19 mouse cellular contexts compared by ENCODE assay signal in genomic region chr2:63852287-63852686, GRCm38 (mm10).
DNase-seq lines count a peak whose midpoint lies in the region; ATAC-seq and TF ChIP-seq lines count a peak whose summit lies in the region.
"Had no signal": no experiment of that assay in that cellular context is flagged by ENCODE, and none has a peak within 500 bp of the region (broad histone marks: within the 10 kb centered on the region; RNA-seq: fewer than 3 reads in every experiment).

No protein-coding gene starts in this region.

- DNase-seq in hindbrain, embryonic 11.5 days (ENCODE audit: low spot score), result no peak
- no peak for DNase-seq in hindbrain, embryonic 10.5 days (ENCODE audit: low spot score)
- DNase-seq in Muller cell, postnatal 12 days (ENCODE audit: inconsistent ontology term), result peak; percentile 22
- no peak for DNase-seq in urinary bladder, adult 18-20 months (ENCODE audit: low spot score in 2 of 2)
- no peak for DNase-seq in gastrocnemius, adult 2 months
- DNase-seq in left cerebral cortex, postnatal 10 days (ENCODE audit: extremely low spot score in 1 of 2, low spot score in 2 of 2), result no peak
- DNase-seq: cerebellum, adult 11-12 months; embryo, embryonic 11 days; kidney, adult 8-10 months; liver, postnatal 0 days; right cerebral cortex, postnatal 14 days; thymus, adult 2 months had no signal

- intact Hi-C loops in gastrocnemius, adult 2 months (cut with DNase I), result no loop called here
- intact Hi-C loops in left cerebral cortex, postnatal 10 days (cut with DNase I), result no loop called here

- H3K27me3 ChIP-seq in hindbrain, embryonic 11.5 days (ENCODE audit: control insufficient read depth, insufficient read depth, low read length), result no peaks in the 10 kb centered on the region
- no peaks in the 10 kb centered on the region for H3K27me3 ChIP-seq in hindbrain, embryonic 10.5 days (ENCODE audit: insufficient read depth, poor library complexity, severe bottlenecking)
- H3K27me3 ChIP-seq in forebrain, embryonic 16.5 days (replicated peaks; ENCODE audit: control insufficient read depth, insufficient read depth, low read length), result no peaks in the 10 kb centered on the region
- H3K27me3 ChIP-seq in midbrain, embryonic 15.5 days (replicated peaks), result no peaks in the 10 kb centered on the region
- H3K27me3 ChIP-seq: midbrain, embryonic 12.5 days had no signal

- H3K9me3 ChIP-seq in hindbrain, embryonic 11.5 days (ENCODE audit: control insufficient read depth, low read length), result no peaks in the 10 kb centered on the region
- H3K9me3 ChIP-seq in hindbrain, embryonic 10.5 days, result no peaks in the 10 kb centered on the region
- H3K9me3 ChIP-seq in forebrain, embryonic 16.5 days (ENCODE audit: control insufficient read depth, low read length), result no peaks in the 10 kb centered on the region
- no peaks in the 10 kb centered on the region for H3K9me3 ChIP-seq in midbrain, embryonic 15.5 days
- H3K9me3 ChIP-seq: heart, embryonic 10.5 days; midbrain, embryonic 12.5 days had no signal

- 68% methylated on average over 6 of the region's 6 CpGs for WGBS in hindbrain, embryonic 11.5 days
- WGBS in hindbrain, embryonic 10.5 days, result 83% methylated on average over 6 of the region's 6 CpGs
- 9% methylated on average over 6 of the region's 6 CpGs for WGBS in forebrain, embryonic 16.5 days
- 39% methylated on average over 6 of the region's 6 CpGs for WGBS in midbrain, embryonic 15.5 days

- H3K4me3 ChIP-seq in hindbrain, embryonic 11.5 days (ENCODE audit: low read depth, low read length), result no peak overlapping the region
- no peak overlapping the region for H3K4me3 ChIP-seq in hindbrain, embryonic 10.5 days
- no peak overlapping the region for H3K4me3 ChIP-seq in forebrain, embryonic 16.5 days (replicated peaks; ENCODE audit: low read length)
- H3K4me3 ChIP-seq in midbrain, embryonic 15.5 days, result no peak overlapping the region
- H3K4me3 ChIP-seq in gastrocnemius, adult 2 months, result no peak overlapping the region
- H3K4me3 ChIP-seq: erythroblast, embryonic 14.5 days; heart, embryonic 10.5 days; left cerebral cortex, adult 2 months; midbrain, embryonic 12.5 days had no signal

- H3K4me2 ChIP-seq in hindbrain, embryonic 11.5 days (replicated peaks; ENCODE audit: low read depth, low read length), result no peak overlapping the region
- H3K4me2 ChIP-seq in forebrain, embryonic 16.5 days (ENCODE audit: low read length), result no peak overlapping the region
- no peak overlapping the region for H3K4me2 ChIP-seq in midbrain, embryonic 15.5 days
- H3K4me2 ChIP-seq: midbrain, embryonic 12.5 days had no signal

- no peaks in the 10 kb centered on the region for H3K36me3 ChIP-seq in hindbrain, embryonic 11.5 days (ENCODE audit: control insufficient read depth, insufficient read depth, low read length)
- H3K36me3 ChIP-seq in hindbrain, embryonic 10.5 days, result no peaks in the 10 kb centered on the region
- no peaks in the 10 kb centered on the region for H3K36me3 ChIP-seq in forebrain, embryonic 16.5 days (ENCODE audit: control insufficient read depth, insufficient read depth)
- no peaks in the 10 kb centered on the region for H3K36me3 ChIP-seq in midbrain, embryonic 15.5 days (replicated peaks)
- H3K36me3 ChIP-seq: G1E; heart, embryonic 10.5 days; midbrain, embryonic 12.5 days had no signal

- no peak overlapping the region for H3K27ac ChIP-seq in hindbrain, embryonic 11.5 days (ENCODE audit: low read depth, low read length)
- H3K27ac ChIP-seq in hindbrain, embryonic 10.5 days, result no peak overlapping the region
- H3K27ac ChIP-seq in forebrain, embryonic 16.5 days (ENCODE audit: low read length), result no peak overlapping the region
- H3K27ac ChIP-seq in midbrain, embryonic 15.5 days, result no peak overlapping the region
- H3K27ac ChIP-seq in gastrocnemius, adult 2 months, result no peak overlapping the region
- H3K27ac ChIP-seq: heart, embryonic 10.5 days; left cerebral cortex, adult 2 months; midbrain, embryonic 12.5 days had no signal

- 0 out of 2 replicates have a peak, but pooled peaks have one; percentile 28 for ATAC-seq in hindbrain, embryonic 11.5 days (ENCODE audit: low FRiP score)
- peak; percentile 73 for ATAC-seq in forebrain, embryonic 16.5 days
- ATAC-seq in midbrain, embryonic 15.5 days (replicated peaks), result 0 out of 2 replicates have a peak, but pooled peaks have one; percentile 38
- ATAC-seq: liver, postnatal 0 days had no signal

- TF ChIP-seq CTCF in gastrocnemius, adult 2 months (IDR thresholded peaks at IDR 0.05), result no peak

- no peak overlapping the region for H3K9ac ChIP-seq in hindbrain, embryonic 11.5 days (ENCODE audit: low read depth, low read length)
- no peak overlapping the region for H3K9ac ChIP-seq in forebrain, embryonic 16.5 days (replicated peaks; ENCODE audit: low read depth, low read length)
- H3K9ac ChIP-seq in midbrain, embryonic 15.5 days, result no peak overlapping the region
- H3K9ac ChIP-seq: liver, postnatal 0 days; midbrain, embryonic 12.5 days had no signal

- no peaks in the 10 kb centered on the region for H3K4me1 ChIP-seq in hindbrain, embryonic 11.5 days (replicated peaks; ENCODE audit: control insufficient read depth, insufficient read depth, low read length)
- H3K4me1 ChIP-seq in hindbrain, embryonic 10.5 days (replicated peaks), result peaks cover 9% of the 10 kb centered on the region; the same call in 1 of the 2 replicates
- peaks cover 22% of the 10 kb centered on the region for H3K4me1 ChIP-seq in forebrain, embryonic 16.5 days (replicated peaks; ENCODE audit: control insufficient read depth, insufficient read depth, low read length)
- peaks cover 11% of the 10 kb centered on the region; the same call in 1 of the 2 replicates for H3K4me1 ChIP-seq in midbrain, embryonic 15.5 days
